Mouse (Mus musculus): ENCODE measurements around the gene Capn2.

The Capn2 gene

GRCm38 (mm10) chr1:182516758-182517676, at the start of gene Capn2:
Gene Capn2, minus strand, starts transcription at chr1:182517608.
- peak; percentile 82 to 86 for DNase-seq (ENCODE audit: low spot score in 2 of 2)

DNA sequence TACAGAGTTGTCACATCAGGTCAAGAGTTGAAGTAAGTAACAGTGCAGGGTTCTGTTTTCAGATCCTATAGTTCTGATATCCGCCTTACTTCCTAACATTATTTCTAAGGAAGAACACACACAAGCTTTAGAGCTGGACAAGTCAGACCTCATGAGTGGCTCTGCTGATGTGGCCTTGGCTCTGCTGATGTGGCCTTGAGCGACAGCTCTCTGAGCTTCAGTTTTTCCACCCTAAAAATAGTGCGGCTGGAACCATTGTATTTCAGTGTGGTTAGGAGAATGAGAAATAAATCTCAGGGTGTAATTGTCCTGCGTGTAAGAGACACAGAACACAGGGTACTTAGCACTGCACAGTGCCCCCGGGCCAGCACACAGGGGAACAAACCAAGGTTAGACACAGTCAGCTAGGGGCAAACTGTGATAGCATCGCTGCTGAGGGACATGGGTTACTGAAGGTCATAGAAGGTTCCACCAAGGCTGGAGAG, 48.0 kb upstream of the Capn2 start:
- DNase-seq (ENCODE audit: low spot score in 2 of 2), result no peak

- DNase-seq (ENCODE audit: low spot score in 2 of 2), result peak in 1 of 2 experiments; percentile 19
Measured at GRCm38 (mm10) chr1:182564408-182565120, 47.2 kb upstream of the Capn2 start, which contains the start of gene Capn8. Gene Capn8, plus strand, starts transcription at chr1:182565007.

DNA sequence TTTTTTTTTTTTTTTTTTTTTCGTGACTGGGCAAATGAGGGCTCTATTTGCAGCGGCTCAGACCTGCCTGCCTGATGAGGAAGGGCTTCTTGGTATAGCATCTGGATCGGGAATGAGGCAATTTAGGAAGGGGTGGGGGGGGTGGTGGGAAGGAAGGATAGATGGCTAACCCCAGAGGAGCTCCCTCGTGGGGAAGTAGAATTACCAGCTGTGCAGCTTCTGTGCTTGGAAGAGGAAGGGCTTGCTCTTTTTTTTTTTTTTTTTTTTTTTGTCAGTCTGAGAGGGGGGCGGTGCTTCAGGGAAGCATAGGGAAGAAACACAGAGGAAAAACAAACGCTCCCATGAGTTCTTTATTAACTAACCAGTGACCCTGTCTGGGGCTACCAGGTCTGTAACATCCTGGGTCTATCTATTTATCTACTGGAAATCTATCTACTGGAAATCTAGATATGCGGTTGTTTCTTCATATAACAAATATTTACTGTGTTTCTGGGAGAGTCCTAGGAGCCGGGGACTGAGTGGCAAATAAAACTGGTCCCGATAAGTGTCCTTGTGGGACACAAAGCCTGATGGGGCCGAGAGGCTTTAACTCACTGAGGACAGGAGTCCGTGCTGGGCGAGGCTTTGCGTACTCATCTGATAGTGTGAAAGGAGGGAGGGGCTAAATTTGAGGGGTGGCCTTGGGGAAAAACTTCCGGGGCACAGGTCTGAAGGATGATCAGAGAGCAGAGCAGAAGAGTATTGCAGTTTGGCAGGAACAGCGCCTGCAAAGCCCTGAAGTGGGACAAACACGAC, 45.4 kb upstream of the Capn2 start:
- DNase-seq (ENCODE audit: low spot score in 2 of 2), result no peak

GRCm38 (mm10) chr1:182561945-182562514, 44.6 kb upstream of the Capn2 start:
- peak in 1 of 2 experiments; percentile 20 for DNase-seq (ENCODE audit: low spot score in 2 of 2)

GRCm38 (mm10) chr1:182560390-182561098, 43.1 kb upstream of the Capn2 start:
- no peak for DNase-seq (ENCODE audit: low spot score in 2 of 2)

GRCm38 (mm10) chr1:182559530-182559929, 42.1 kb upstream of the Capn2 start:
- DNase-seq (ENCODE audit: low spot score in 2 of 2), result no peak

- no peak for DNase-seq (ENCODE audit: low spot score in 2 of 2)
Measured at GRCm38 (mm10) chr1:182558271-182558670, 40.9 kb upstream of the Capn2 start.

- peak in 1 of 2 experiments; percentile 42 for DNase-seq (ENCODE audit: low spot score in 2 of 2)
Measured at GRCm38 (mm10) chr1:182553649-182554375, 36.4 kb upstream of the Capn2 start.

- no peak for DNase-seq (ENCODE audit: low spot score in 2 of 2)
Measured at GRCm38 (mm10) chr1:182550761-182551160, 33.4 kb upstream of the Capn2 start.

DNA sequence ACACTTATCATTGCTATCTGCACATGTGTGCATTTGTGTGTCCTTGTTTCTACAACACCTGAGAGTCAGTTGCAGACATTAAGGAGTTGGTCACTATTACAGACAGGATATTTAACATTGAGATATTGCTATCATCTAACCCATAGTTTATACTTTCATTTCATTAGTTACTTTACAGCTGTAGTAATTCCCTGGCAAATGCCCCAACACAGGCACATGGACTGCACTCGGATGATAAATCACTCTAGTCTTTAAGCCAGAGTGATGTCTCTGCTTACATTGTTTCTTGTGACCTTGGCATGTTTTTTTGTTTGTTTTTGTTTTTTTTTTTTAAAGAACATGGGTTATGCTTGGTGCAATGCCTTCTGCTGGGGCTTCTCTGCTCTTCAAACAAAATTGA, 26.5 kb upstream of the Capn2 start:
- no peak for DNase-seq (ENCODE audit: low spot score in 2 of 2)

GRCm38 (mm10) chr1:182543136-182543535, 25.7 kb upstream of the Capn2 start:
- DNase-seq (ENCODE audit: low spot score in 2 of 2), result no peak

GRCm38 (mm10) chr1:182542110-182542509, 24.7 kb upstream of the Capn2 start:
- no peak for DNase-seq (ENCODE audit: low spot score in 2 of 2)

- DNase-seq (ENCODE audit: low spot score in 2 of 2), result no peak
Measured at GRCm38 (mm10) chr1:182539023-182539940, 21.9 kb upstream of the Capn2 start.

DNA sequence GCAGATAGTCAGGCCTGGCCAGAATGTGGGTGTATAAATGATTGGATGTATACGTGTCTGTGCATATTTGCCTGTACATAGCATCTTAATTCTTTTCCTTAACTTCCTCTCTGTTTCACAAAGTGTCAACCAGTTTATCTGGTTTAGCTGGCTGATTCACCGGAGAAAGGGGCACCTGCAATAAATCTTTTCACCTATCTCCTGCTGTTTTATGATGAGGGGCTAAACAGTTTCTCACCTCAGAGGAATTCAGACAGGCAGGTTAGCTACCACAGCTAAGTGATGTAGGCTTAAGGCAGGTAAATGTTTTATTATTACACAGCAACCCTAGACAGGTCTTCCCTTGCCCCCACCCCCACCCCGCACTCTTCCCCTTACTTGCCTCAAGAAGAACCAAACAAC, 17.7 kb upstream of the Capn2 start:
- no peak for DNase-seq (ENCODE audit: low spot score in 2 of 2)

DNA sequence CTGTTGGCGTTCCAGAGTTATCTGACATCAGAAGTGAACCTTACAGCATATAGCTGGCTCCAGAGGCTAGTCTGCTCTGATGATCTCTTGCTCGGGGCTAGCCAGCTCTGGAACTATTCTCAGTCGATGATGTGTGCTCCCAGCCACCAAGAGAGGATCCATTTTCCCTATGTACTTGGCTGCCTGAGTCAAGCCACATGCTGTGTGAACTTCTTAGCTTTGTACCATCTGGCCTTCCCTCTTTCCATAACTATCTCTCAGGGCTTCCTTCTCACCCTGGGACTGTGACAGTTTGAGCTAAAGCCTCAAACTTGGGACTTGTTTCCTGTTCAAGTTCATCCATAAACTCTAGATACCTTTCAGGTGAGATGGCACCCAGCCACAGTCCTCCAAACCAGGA, 16.2 kb upstream of the Capn2 start:
- DNase-seq (ENCODE audit: low spot score in 2 of 2), result no peak

DNA sequence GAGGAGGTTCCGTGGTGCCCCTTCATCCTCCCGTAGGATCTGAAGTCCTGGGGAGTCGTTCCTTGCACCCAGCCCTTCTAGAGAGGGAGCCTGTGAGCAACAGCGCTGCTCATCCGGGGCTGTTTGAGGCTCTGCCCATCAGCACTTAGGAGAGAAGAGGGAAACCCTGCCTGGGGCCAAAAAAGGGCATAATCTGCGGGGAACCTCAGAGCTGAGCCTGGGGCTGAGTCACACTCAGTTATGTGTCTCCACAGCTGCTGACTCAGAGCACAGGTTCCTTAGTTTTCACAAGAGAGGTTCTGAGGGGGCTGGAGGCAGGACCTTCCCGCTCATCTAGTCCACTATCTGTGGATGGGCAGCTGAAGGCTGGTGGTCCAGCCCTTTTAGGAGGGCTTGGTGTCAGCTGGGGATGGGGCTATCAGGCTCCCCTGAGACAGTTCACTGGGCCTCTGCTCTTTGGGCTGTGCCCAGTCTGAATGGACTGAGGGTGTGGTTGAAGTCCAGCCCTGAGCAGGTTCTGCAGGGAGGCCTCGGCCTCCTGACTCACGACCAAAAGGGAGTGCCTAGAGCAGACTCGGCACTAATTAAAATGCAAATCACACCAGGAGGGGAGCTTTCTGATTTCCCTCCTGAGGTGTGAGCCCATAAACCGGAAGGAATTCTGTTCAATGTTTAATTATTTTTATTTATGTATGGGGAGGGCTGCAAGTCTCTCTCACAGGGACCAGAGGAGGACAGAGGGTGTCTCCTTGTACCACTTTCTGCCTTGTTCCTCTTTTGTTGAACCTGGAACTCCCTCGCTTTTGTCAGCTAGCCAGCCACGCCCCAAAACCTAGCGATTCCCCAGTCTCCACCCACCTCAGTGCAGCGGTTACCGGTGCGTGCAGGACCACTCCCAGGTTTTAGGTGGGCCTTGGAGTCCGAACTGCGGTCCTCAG, 10.8 kb upstream of the Capn2 start:
- DNase-seq (ENCODE audit: low spot score in 2 of 2), result peak; percentile 76 to 79

GRCm38 (mm10) chr1:182527261-182527766, 9.9 kb upstream of the Capn2 start:
- no peak for DNase-seq (ENCODE audit: low spot score in 2 of 2)
